19 mouse cellular contexts compared by ENCODE assay signal in the genomic region with DNA sequence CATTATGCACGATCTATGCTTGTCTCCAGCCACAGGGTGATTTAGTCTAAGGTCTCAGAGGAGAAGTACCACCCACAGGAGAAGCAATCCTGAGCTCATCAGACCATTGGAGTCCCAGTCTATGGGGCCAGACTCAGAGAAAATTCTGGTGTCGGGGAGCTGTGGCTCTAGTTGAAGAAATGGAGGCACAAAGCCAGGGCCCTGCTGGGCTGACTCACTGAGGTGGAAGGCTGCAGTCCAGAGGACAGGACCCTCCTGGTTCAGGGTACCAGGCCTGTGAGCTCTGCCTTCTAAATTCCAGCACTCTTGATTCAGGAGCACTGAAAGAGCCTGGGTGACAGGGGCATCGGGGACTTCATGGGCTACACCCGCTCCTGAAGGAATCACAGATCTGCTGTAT.
"Had no signal": no experiment of that assay in that cellular context is flagged by ENCODE, and none has a peak within 500 bp of the region (broad histone marks: within the 10 kb centered on the region; RNA-seq: fewer than 3 reads in every experiment).

No protein-coding gene starts in this region.

- H3K4me3 ChIP-seq: midbrain, embryonic 10.5 days; midbrain, embryonic 12.5 days; myocyte; neural tube, embryonic 13.5 days; neural tube, embryonic 15.5 days had no signal

- H3K36me3 ChIP-seq: midbrain, embryonic 10.5 days; midbrain, embryonic 12.5 days; neural tube, embryonic 13.5 days; neural tube, embryonic 15.5 days had no signal

- H3K4me2 ChIP-seq: lung, embryonic 14.5 days; midbrain, embryonic 12.5 days; neural tube, embryonic 13.5 days; neural tube, embryonic 15.5 days had no signal

- DNase-seq: lung, adult 18-20 months; lung, embryonic 14.5 days; lung, postnatal 10 days; lung, postnatal 4 days; midbrain, embryonic 14.5 days; retina, postnatal 1 day; right cerebral cortex, adult 18-20 months; right cerebral cortex, postnatal 25 days; right cerebral cortex, postnatal 4 days; spleen, adult 18-20 months; thymus, adult 18-20 months; thymus, postnatal 14 days; thymus, postnatal 36 days had no signal

- H3K9me3 ChIP-seq: midbrain, embryonic 12.5 days; neural tube, embryonic 15.5 days had no signal

- ATAC-seq: midbrain, embryonic 16.5 days had no signal

- H3K9ac ChIP-seq: lung, embryonic 14.5 days; midbrain, embryonic 12.5 days; neural tube, embryonic 13.5 days; neural tube, embryonic 15.5 days had no signal

- H3K27ac ChIP-seq: midbrain, embryonic 10.5 days; midbrain, embryonic 12.5 days; neural tube, embryonic 15.5 days had no signal

- H3K4me1 ChIP-seq: midbrain, embryonic 12.5 days had no signal

- H3K27me3 ChIP-seq: midbrain, embryonic 12.5 days; neural tube, embryonic 13.5 days; neural tube, embryonic 15.5 days had no signal
